Mouse (Mus musculus) forebrain, embryonic 16.5 days (tissue): ENCODE results near the gene Eya3. TPM values are rescaled to one million over a fixed set of nuclear protein-coding genes. Genes with fewer than 3 reads are reported as not detected.

Source experiments
- ATAC-seq: fragments of 200-750 bp; cut with Nextera tagmentation; 2 replicates; pipeline ENCODE4 v1.8.0; 2017; ENCODE audit warnings: mild to moderate bottlenecking, moderate library complexity
- H3K27ac ChIP-seq: fragments of 300-500 bp; sonication (generic); 2 replicates; pipeline ENCODE4 v1.5.1; 2014; ENCODE audit warnings: low read length, control low read depth
- H3K27me3 ChIP-seq: fragments of 300-500 bp; sonication (generic); replicated peaks from 2 replicates; pipeline ENCODE4 v1.6.1; 2014; ENCODE audit warnings: low read length; ENCODE audit not compliant: control insufficient read depth, insufficient read depth
- H3K36me3 ChIP-seq: fragments of 300-500 bp; sonication (generic); 2 replicates; pipeline ENCODE4 v1.6.1; 2014; ENCODE audit not compliant: control insufficient read depth, insufficient read depth
- H3K4me1 ChIP-seq: fragments of 300-500 bp; sonication (generic); replicated peaks from 2 replicates; pipeline ENCODE4 v1.6.1; 2014; ENCODE audit warnings: low read length; ENCODE audit not compliant: control insufficient read depth, insufficient read depth
- H3K4me2 ChIP-seq: fragments of 300-500 bp; sonication (generic); 2 replicates; pipeline ENCODE4 v1.6.1; 2014; ENCODE audit warnings: mild to moderate bottlenecking, low read length, control low read depth
- H3K4me3 ChIP-seq: fragments of 300-500 bp; sonication (generic); replicated peaks from 2 replicates; pipeline ENCODE4 v1.5.1; 2014; ENCODE audit warnings: mild to moderate bottlenecking, low read length, control low read depth
- H3K9ac ChIP-seq: fragments of 300-500 bp; sonication (generic); replicated peaks from 2 replicates; pipeline ENCODE4 v1.6.1; 2014; ENCODE audit warnings: low read depth, low read length, control low read depth
- H3K9me3 ChIP-seq: fragments of 300-500 bp; sonication (generic); 2 replicates; pipeline ENCODE4 v1.6.1; 2016; ENCODE audit warnings: low read length; ENCODE audit not compliant: control insufficient read depth
- WGBS: fragments of 180-500 bp; shearing (Covaris S2); extraction: QIAGEN DNeasy Blood & Tissue Kit; methylation state at CpG from one replicate; pipeline ENCODE4 v1.1.7; 2014; 5-methylcytosine and 5-hydroxymethylcytosine counted together
- polyA plus RNA-seq: library from polyadenylated mRNA; unstranded; fragments of >200 nt; fragmentation: Nextera tagmentation; extraction: Ambion mirVana; gene quantifications from 2 replicates; pipeline ENCODE4 v1.2.1, GENCODE M21; 2015

Gene Eya3
- polyA plus RNA-seq, 1 experiment from 2014 or later = 17.6 TPM

GRCm38 (mm10) chr4:132672697-132673096 is 33.9 kb downstream of the Eya3 start:
- H3K4me1 ChIP-seq = no peaks in the 10 kb centered on the region
- no peak overlapping the region for H3K9ac ChIP-seq
- H3K9me3 ChIP-seq = no peaks in the 10 kb centered on the region
- no peaks in the 10 kb centered on the region for H3K27me3 ChIP-seq
- no peak overlapping the region for H3K4me3 ChIP-seq
- no peak for ATAC-seq
- peaks cover 22% of the 10 kb centered on the region for H3K36me3 ChIP-seq
- 96% methylated on average over 5 of the region's 5 CpGs for WGBS
- no peak overlapping the region for H3K4me2 ChIP-seq
- no peak overlapping the region for H3K27ac ChIP-seq

- Histone ChIP-seq H3K9ac (no peak overlapping the region), H3K4me3 (no peak overlapping the region), H3K27ac (no peak overlapping the region), H3K27me3 (no peaks in the 10 kb centered on the region), H3K9me3 (no peaks in the 10 kb centered on the region), H3K4me2 (no peak overlapping the region), H3K4me1 (no peaks in the 10 kb centered on the region), H3K36me3 (peaks cover 20% of the 10 kb centered on the region)
- WGBS = 84% methylated on average over 7 of the region's 7 CpGs
- no peak for ATAC-seq
These were observed 38.2 kb downstream of the Eya3 start for GRCm38 (mm10) chr4:132676771-132677539.

GRCm38 (mm10) chr4:132689634-132690033 is 50.8 kb downstream of the Eya3 start:
- no peak overlapping the region for H3K4me2 ChIP-seq
- no peak overlapping the region for H3K9ac ChIP-seq
- peaks cover 18% of the 10 kb centered on the region; the same call in 1 of the 2 replicates for H3K36me3 ChIP-seq
- WGBS = 89% methylated on average over 2 of the region's 2 CpGs
- no peak overlapping the region for H3K27ac ChIP-seq
- no peaks in the 10 kb centered on the region for H3K4me1 ChIP-seq
- H3K27me3 ChIP-seq = no peaks in the 10 kb centered on the region
- H3K9me3 ChIP-seq = no peaks in the 10 kb centered on the region
- H3K4me3 ChIP-seq = no peak overlapping the region
- no peak for ATAC-seq

- H3K27me3 ChIP-seq = no peaks in the 10 kb centered on the region
- no peak for ATAC-seq
- 93% methylated on average over 3 of the region's 3 CpGs for WGBS
- H3K9me3 ChIP-seq = no peaks in the 10 kb centered on the region
- H3K9ac ChIP-seq = no peak overlapping the region
- H3K4me3 ChIP-seq = no peak overlapping the region
- no peaks in the 10 kb centered on the region for H3K4me1 ChIP-seq
- H3K4me2 ChIP-seq = no peak overlapping the region
- H3K27ac ChIP-seq = no peak overlapping the region
- peaks cover 20% of the 10 kb centered on the region; the same call in 1 of the 2 replicates for H3K36me3 ChIP-seq
These were observed 54.6 kb downstream of the Eya3 start for GRCm38 (mm10) chr4:132693366-132693765.

- no peaks in the 10 kb centered on the region for H3K27me3 ChIP-seq
- H3K9ac ChIP-seq = no peak overlapping the region
- WGBS = 100% methylated on average over 5 of the region's 5 CpGs
- H3K4me2 ChIP-seq = no peak overlapping the region
- no peaks in the 10 kb centered on the region for H3K9me3 ChIP-seq
- no peak overlapping the region for H3K27ac ChIP-seq
- peaks cover 30% of the 10 kb centered on the region for H3K36me3 ChIP-seq
- ATAC-seq = no peak
- H3K4me3 ChIP-seq = no peak overlapping the region
- H3K4me1 ChIP-seq = no peaks in the 10 kb centered on the region
These were observed 63.3 kb downstream of the Eya3 start for GRCm38 (mm10) chr4:132702076-132702475.

- peaks cover 32% of the 10 kb centered on the region for H3K36me3 ChIP-seq
- H3K9ac ChIP-seq = no peak overlapping the region
- H3K27ac ChIP-seq = no peak overlapping the region
- no peak for ATAC-seq
- H3K27me3 ChIP-seq = no peaks in the 10 kb centered on the region
- 94% methylated on average over 8 of the region's 8 CpGs for WGBS
- no peak overlapping the region for H3K4me3 ChIP-seq
- H3K4me1 ChIP-seq = no peaks in the 10 kb centered on the region
- no peaks in the 10 kb centered on the region for H3K9me3 ChIP-seq
- no peak overlapping the region for H3K4me2 ChIP-seq
These were observed 68.1 kb downstream of the Eya3 start for GRCm38 (mm10) chr4:132706885-132707284.

GRCm38 (mm10) chr4:132713181-132713580 is 74.4 kb downstream of the Eya3 start:
- no peak overlapping the region for H3K27ac ChIP-seq
- no peak overlapping the region for H3K4me3 ChIP-seq
- no peak overlapping the region for H3K4me2 ChIP-seq
- no peaks in the 10 kb centered on the region for H3K4me1 ChIP-seq
- no peak overlapping the region for H3K9ac ChIP-seq
- H3K27me3 ChIP-seq = no peaks in the 10 kb centered on the region
- peaks cover 31% of the 10 kb centered on the region for H3K36me3 ChIP-seq
- H3K9me3 ChIP-seq = no peaks in the 10 kb centered on the region
- 95% methylated on average over 7 of the region's 7 CpGs for WGBS
- ATAC-seq = no peak

- Histone ChIP-seq H3K4me3 (no peak overlapping the region), H3K27ac (no peak overlapping the region), H3K27me3 (no peaks in the 10 kb centered on the region), H3K36me3 (peaks cover 22% of the 10 kb centered on the region), H3K4me1 (no peaks in the 10 kb centered on the region), H3K4me2 (no peak overlapping the region), H3K9ac (no peak overlapping the region), H3K9me3 (no peaks in the 10 kb centered on the region)
- 97% methylated on average over 1 of the region's 1 CpGs for WGBS
- ATAC-seq = no peak
These were observed 79.5 kb downstream of the Eya3 start for GRCm38 (mm10) chr4:132718251-132718650.

- peaks cover 9% of the 10 kb centered on the region for H3K4me1 ChIP-seq
- WGBS = 91% methylated on average over 8 of the region's 8 CpGs
- H3K36me3 ChIP-seq = no peaks in the 10 kb centered on the region
- no peak overlapping the region for H3K27ac ChIP-seq
- no peaks in the 10 kb centered on the region for H3K9me3 ChIP-seq
- ATAC-seq = no peak
- H3K9ac ChIP-seq = no peak overlapping the region
- no peak overlapping the region for H3K4me2 ChIP-seq
- H3K4me3 ChIP-seq = no peak overlapping the region
- no peaks in the 10 kb centered on the region for H3K27me3 ChIP-seq
These were observed 89.4 kb downstream of the Eya3 start for GRCm38 (mm10) chr4:132728233-132728632.
